Mouse (Mus musculus) lung, embryonic 16.5 days (tissue): ENCODE results near the gene Cmip. TPM values are rescaled to one million over a fixed set of nuclear protein-coding genes. Genes with fewer than 3 reads are reported as not detected.

ENCODE experiments used
- ATAC-seq: fragments of 200-750 bp; cut with Nextera tagmentation; 2 replicates; pipeline ENCODE4 v1.8.0; 2017; ENCODE audit warnings: low read depth, mild to moderate bottlenecking, moderate library complexity
- H3K27ac ChIP-seq: fragments of 300-500 bp; sonication (generic); 2 replicates; pipeline ENCODE4 v1.5.1; 2014; ENCODE audit warnings: mild to moderate bottlenecking, control low read depth, low read length
- H3K27me3 ChIP-seq: fragments of 300-500 bp; sonication (generic); 2 replicates; pipeline ENCODE4 v1.6.1; 2014; ENCODE audit warnings: low read depth, low read length, mixed read lengths; ENCODE audit not compliant: control insufficient read depth, insufficient read depth
- H3K36me3 ChIP-seq: fragments of 300-500 bp; sonication (generic); 2 replicates; pipeline ENCODE4 v1.6.1; 2014; ENCODE audit warnings: low read length; ENCODE audit not compliant: control insufficient read depth, insufficient read depth
- H3K4me1 ChIP-seq: fragments of 300-500 bp; sonication (generic); replicated peaks from 2 replicates; pipeline ENCODE4 v1.6.1; 2014; ENCODE audit warnings: low read length, mixed read lengths; ENCODE audit not compliant: control insufficient read depth, insufficient read depth
- H3K4me2 ChIP-seq: fragments of 300-500 bp; sonication (generic); 2 replicates; pipeline ENCODE4 v1.6.1; 2014; ENCODE audit warnings: low read depth, low read length, control low read depth
- H3K4me3 ChIP-seq: fragments of 300-500 bp; sonication (generic); 2 replicates; pipeline ENCODE4 v1.5.1; 2014; ENCODE audit warnings: mild to moderate bottlenecking, low read length, control low read depth
- H3K9ac ChIP-seq: fragments of 300-500 bp; sonication (generic); 2 replicates; pipeline ENCODE4 v1.6.1; 2014; ENCODE audit warnings: low read length, control low read depth
- H3K9me3 ChIP-seq: fragments of 300-500 bp; sonication (generic); 2 replicates; pipeline ENCODE4 v1.6.1; 2016; ENCODE audit warnings: low read length; ENCODE audit not compliant: control insufficient read depth
- WGBS: fragments of 180-500 bp; shearing (Covaris S2); extraction: QIAGEN DNeasy Blood & Tissue Kit; methylation state at CpG from one replicate; pipeline ENCODE4 v1.1.7; 2014; 5-methylcytosine and 5-hydroxymethylcytosine counted together
- polyA plus RNA-seq: library from polyadenylated mRNA; unstranded; fragments of >200 nt; fragmentation: Nextera tagmentation; extraction: Ambion mirVana; gene quantifications from 2 replicates; pipeline ENCODE4 v1.2.1, GENCODE M21; 2015

Gene Cmip
- polyA plus RNA-seq, 1 experiment from 2014 or later = 11.3 TPM

GRCm38 (mm10) chr8:117380796-117381195 lies 123.9 kb downstream of the Cmip start:
- no peaks in the 10 kb centered on the region for H3K27me3 ChIP-seq
- H3K27ac ChIP-seq = peak overlapping the region; percentile 53
- peaks cover 9% of the 10 kb centered on the region; the same call in 1 of the 2 replicates for H3K36me3 ChIP-seq
- WGBS = 44% methylated on average over 8 of the region's 8 CpGs
- peaks cover 16% of the 10 kb centered on the region; the same call in 1 of the 2 replicates for H3K4me1 ChIP-seq
- 0 out of 2 replicates have a peak, but pooled peaks cover 4% of the 10 kb centered on the region for H3K9me3 ChIP-seq
- H3K4me3 ChIP-seq = no peak overlapping the region
- peak; percentile 88 for ATAC-seq
- no peak overlapping the region for H3K9ac ChIP-seq
- H3K4me2 ChIP-seq = no peak overlapping the region

- no peak overlapping the region for H3K4me3 ChIP-seq
- no peak overlapping the region for H3K27ac ChIP-seq
- H3K9me3 ChIP-seq = 0 out of 2 replicates have a peak, but pooled peaks cover 4% of the 10 kb centered on the region
- H3K27me3 ChIP-seq = no peaks in the 10 kb centered on the region
- no peak overlapping the region for H3K4me2 ChIP-seq
- 74% methylated on average over 2 of the region's 2 CpGs for WGBS
- H3K36me3 ChIP-seq = peaks cover 9% of the 10 kb centered on the region; the same call in 1 of the 2 replicates
- H3K9ac ChIP-seq = no peak overlapping the region
- H3K4me1 ChIP-seq = peaks cover 6% of the 10 kb centered on the region
- ATAC-seq = no peak
Observed at GRCm38 (mm10) chr8:117386142-117386541, 129.3 kb downstream of the Cmip start.

GRCm38 (mm10) chr8:117387642-117388041 lies 130.8 kb downstream of the Cmip start:
- H3K9me3 ChIP-seq = 0 out of 2 replicates have a peak, but pooled peaks cover 4% of the 10 kb centered on the region
- H3K4me1 ChIP-seq = peaks cover 12% of the 10 kb centered on the region
- H3K4me2 ChIP-seq = no peak overlapping the region
- no peak overlapping the region for H3K9ac ChIP-seq
- WGBS = 66% methylated on average over 10 of the region's 10 CpGs
- H3K27ac ChIP-seq = no peak overlapping the region
- no peaks in the 10 kb centered on the region for H3K27me3 ChIP-seq
- ATAC-seq = no peak
- peaks cover 9% of the 10 kb centered on the region; the same call in 1 of the 2 replicates for H3K36me3 ChIP-seq
- H3K4me3 ChIP-seq = no peak overlapping the region

- no peak overlapping the region for H3K4me2 ChIP-seq
- H3K27ac ChIP-seq = no peak overlapping the region
- H3K27me3 ChIP-seq = no peaks in the 10 kb centered on the region
- WGBS = 64% methylated on average over 8 of the region's 8 CpGs
- H3K4me1 ChIP-seq = peaks cover 12% of the 10 kb centered on the region
- no peak for ATAC-seq
- 0 out of 2 replicates have a peak, but pooled peaks cover 4% of the 10 kb centered on the region for H3K9me3 ChIP-seq
- no peak overlapping the region for H3K9ac ChIP-seq
- H3K36me3 ChIP-seq = peaks cover 9% of the 10 kb centered on the region; the same call in 1 of the 2 replicates
- H3K4me3 ChIP-seq = no peak overlapping the region
Observed at GRCm38 (mm10) chr8:117388370-117388769, 131.5 kb downstream of the Cmip start.

GRCm38 (mm10) chr8:117393853-117394252 lies 137.0 kb downstream of the Cmip start:
- no peak for ATAC-seq
- WGBS = 69% methylated on average over 6 of the region's 6 CpGs
- Histone ChIP-seq H3K4me2 (no peak overlapping the region), H3K27ac (no peak overlapping the region; the same call in 1 of the 2 replicates), H3K9ac (no peak overlapping the region), H3K4me1 (peaks cover 12% of the 10 kb centered on the region), H3K36me3 (peaks cover 8% of the 10 kb centered on the region; the same call in 1 of the 2 replicates), H3K9me3 (no peaks in the 10 kb centered on the region), H3K4me3 (no peak overlapping the region), H3K27me3 (no peaks in the 10 kb centered on the region)

- no peak overlapping the region for H3K4me3 ChIP-seq
- H3K9me3 ChIP-seq = no peaks in the 10 kb centered on the region
- H3K27ac ChIP-seq = no peak overlapping the region
- H3K27me3 ChIP-seq = no peaks in the 10 kb centered on the region
- no peak overlapping the region for H3K4me2 ChIP-seq
- H3K4me1 ChIP-seq = peaks cover 10% of the 10 kb centered on the region
- H3K36me3 ChIP-seq = peaks cover 8% of the 10 kb centered on the region; the same call in 1 of the 2 replicates
- no peak overlapping the region for H3K9ac ChIP-seq
- ATAC-seq = no peak
- WGBS = 50% methylated on average over 7 of the region's 7 CpGs
Observed at GRCm38 (mm10) chr8:117395055-117395454, 138.2 kb downstream of the Cmip start.

GRCm38 (mm10) chr8:117396884-117397283 lies 140.0 kb downstream of the Cmip start:
- H3K36me3 ChIP-seq = peaks cover 8% of the 10 kb centered on the region; the same call in 1 of the 2 replicates
- no peaks in the 10 kb centered on the region for H3K4me1 ChIP-seq
- no peak overlapping the region for H3K4me2 ChIP-seq
- no peak overlapping the region for H3K9ac ChIP-seq
- ATAC-seq = no peak
- H3K27ac ChIP-seq = no peak overlapping the region
- no peaks in the 10 kb centered on the region for H3K9me3 ChIP-seq
- no peak overlapping the region for H3K4me3 ChIP-seq
- 91% methylated on average over 4 of the region's 4 CpGs for WGBS
- no peaks in the 10 kb centered on the region for H3K27me3 ChIP-seq

- ATAC-seq = no peak
- Histone ChIP-seq H3K9me3 (no peaks in the 10 kb centered on the region), H3K27ac (no peak overlapping the region), H3K9ac (no peak overlapping the region), H3K4me2 (no peak overlapping the region), H3K4me3 (no peak overlapping the region), H3K4me1 (no peaks in the 10 kb centered on the region), H3K27me3 (no peaks in the 10 kb centered on the region), H3K36me3 (peaks cover 8% of the 10 kb centered on the region; the same call in 1 of the 2 replicates)
- 94% methylated on average over 15 of the region's 15 CpGs for WGBS
Observed at GRCm38 (mm10) chr8:117397751-117398150, 140.9 kb downstream of the Cmip start.

- Histone ChIP-seq H3K36me3 (peaks cover 8% of the 10 kb centered on the region; the same call in 1 of the 2 replicates), H3K4me3 (no peak overlapping the region), H3K4me2 (no peak overlapping the region), H3K4me1 (peaks cover 10% of the 10 kb centered on the region; the same call in 1 of the 2 replicates), H3K9me3 (no peaks in the 10 kb centered on the region), H3K27me3 (no peaks in the 10 kb centered on the region), H3K9ac (no peak overlapping the region), H3K27ac (no peak overlapping the region)
- no peak for ATAC-seq
- WGBS = 84% methylated on average over 8 of the region's 8 CpGs
Observed at GRCm38 (mm10) chr8:117399229-117399628, 142.4 kb downstream of the Cmip start.
